Mouse (Mus musculus): ENCODE results near the gene AI481877. TPM values are rescaled to one million over a fixed set of nuclear protein-coding genes. Genes with fewer than 3 reads are reported as not detected.

AI481877 gene
- polyA plus RNA-seq, 1 experiment from 2014 or later: not detected

Other genes with a start within 250 kb of the AI481877 start
- gene Ecpas, start 226.2 kb downstream of the AI481877 start, polyA plus RNA-seq (2016; fragmentation: Nextera tagmentation; extraction: Ambion mirVana): 32.6 and 33.9 TPM in 2 replicates
- 1.2 and 1.5 TPM in 2 replicates for gene Zkscan16, start 195.4 kb downstream of the AI481877 start, polyA plus RNA-seq (2016; fragmentation: Nextera tagmentation; extraction: Ambion mirVana)
- gene Ptgr1, start 151.9 kb downstream of the AI481877 start, polyA plus RNA-seq (2016; fragmentation: Nextera tagmentation; extraction: Ambion mirVana): 12.0 and 12.8 TPM in 2 replicates
- 5.4 and 5.9 TPM in 2 replicates for gene Dnajc25, start 143.9 kb downstream of the AI481877 start, polyA plus RNA-seq (2016; fragmentation: Nextera tagmentation; extraction: Ambion mirVana)
- gene Gm20503, start 135.8 kb downstream of the AI481877 start, polyA plus RNA-seq (2016; fragmentation: Nextera tagmentation; extraction: Ambion mirVana): 6.7 and 7.8 TPM in 2 replicates
- 70.4 and 70.8 TPM in 2 replicates for gene Gng10, start 103.9 kb downstream of the AI481877 start, polyA plus RNA-seq (2016; fragmentation: Nextera tagmentation; extraction: Ambion mirVana)
- 11.7 and 12.0 TPM in 2 replicates for gene Ugcg, start 50.3 kb upstream of the AI481877 start, polyA plus RNA-seq (2016; fragmentation: Nextera tagmentation; extraction: Ambion mirVana)

All from forebrain, embryonic 10.5 days (tissue).